Mouse (Mus musculus) right cerebral cortex, postnatal 4 days (tissue): ENCODE results near the gene 1700016D06Rik.

Experiments used
- DNase-seq: peaks from one replicate; pipeline ENCODE4 v3.0.0-alpha.2; 2022

1700016D06Rik gene

DNA sequence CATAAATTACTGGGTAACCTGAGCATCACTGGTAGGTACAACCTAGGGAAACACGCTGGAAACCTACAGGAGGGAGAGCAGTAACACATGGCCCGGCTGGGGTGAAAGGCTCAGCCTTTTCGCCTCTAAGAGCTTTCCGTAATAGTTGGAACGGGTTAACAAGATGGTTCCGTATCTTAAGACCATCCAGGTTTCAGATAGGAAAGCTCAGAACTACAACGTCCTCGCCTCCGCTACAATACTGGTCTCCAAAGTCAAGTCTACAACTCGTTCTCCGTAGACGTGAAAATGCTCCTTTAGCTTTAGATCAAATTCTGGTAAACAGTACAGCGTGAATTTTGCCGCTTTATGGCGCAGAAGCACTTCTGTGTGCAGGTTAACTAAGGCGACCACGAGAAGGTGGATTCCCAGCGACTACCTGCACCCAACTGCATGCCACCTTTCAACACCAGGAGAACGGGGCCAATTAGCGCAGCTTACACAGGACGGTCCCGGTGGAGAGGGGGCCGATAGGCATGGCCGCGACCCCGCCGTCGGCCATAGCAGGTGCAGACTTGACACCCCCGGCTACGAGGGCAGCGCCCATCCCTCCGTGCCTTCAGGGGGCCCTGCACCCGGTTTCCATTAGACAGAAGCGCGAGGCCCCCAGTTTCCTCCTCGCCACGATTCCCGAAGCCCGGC lies 66.4 kb downstream of the 1700016D06Rik start:
- DNase-seq = no peak

DNA sequence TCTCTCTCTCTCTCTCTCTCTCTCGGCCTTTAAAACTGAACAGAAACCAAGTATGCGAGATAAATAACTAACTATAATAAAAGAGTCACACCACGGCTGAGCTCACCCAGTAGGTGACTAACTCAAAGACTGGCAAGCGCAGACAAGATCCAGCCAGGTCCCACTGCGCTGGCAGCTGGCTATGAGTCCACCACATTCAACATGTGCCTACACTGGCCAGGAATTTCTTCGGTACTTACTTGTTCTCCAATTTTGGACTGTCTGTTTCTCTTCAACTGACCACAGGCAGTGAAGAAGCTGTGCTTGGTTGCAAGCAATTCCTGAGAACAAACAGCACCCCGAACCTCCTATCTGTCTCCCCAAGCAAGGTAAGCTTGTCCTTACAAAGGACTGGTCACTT lies 67.4 kb downstream of the 1700016D06Rik start:
- DNase-seq = no peak

DNA sequence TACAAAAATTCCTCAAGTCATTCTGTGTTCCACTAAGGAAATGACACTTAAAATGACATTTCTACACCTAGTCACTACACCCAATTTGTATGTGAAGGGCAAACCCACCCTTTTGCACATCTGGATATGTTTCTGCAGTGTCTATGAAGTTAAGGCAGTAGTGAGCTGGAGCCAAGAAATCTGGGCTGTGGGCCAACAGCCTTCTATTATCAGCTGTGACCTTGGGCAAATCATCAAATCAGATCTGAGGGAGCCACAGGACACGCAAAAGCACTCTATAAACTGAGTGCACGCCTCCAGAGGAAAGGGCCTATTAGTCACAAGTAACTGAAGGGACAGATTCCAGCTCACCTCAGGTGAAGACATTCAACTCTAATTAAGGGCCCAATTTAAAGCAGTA lies 68.5 kb downstream of the 1700016D06Rik start:
- peak; percentile 19 for DNase-seq

DNA sequence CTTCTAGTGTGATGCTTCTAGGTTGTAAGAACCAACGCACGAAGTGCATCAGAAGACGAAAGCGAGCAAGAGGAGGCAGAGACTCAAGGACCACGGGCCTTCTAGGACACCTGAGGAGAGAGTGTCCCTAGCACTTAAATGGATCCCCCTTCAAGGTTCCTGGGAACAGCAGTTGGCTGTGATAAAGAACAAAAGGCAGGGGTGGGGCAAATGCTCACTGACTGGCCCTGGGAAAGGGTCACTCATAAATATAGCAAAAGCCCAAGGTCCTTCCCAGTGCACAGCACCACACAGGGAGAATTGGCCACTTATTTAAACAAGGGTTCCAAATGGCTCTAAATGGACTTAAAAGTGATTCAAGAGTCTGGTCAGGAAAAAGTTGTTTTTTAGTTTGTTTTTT lies 71.7 kb downstream of the 1700016D06Rik start:
- DNase-seq = no peak

DNA sequence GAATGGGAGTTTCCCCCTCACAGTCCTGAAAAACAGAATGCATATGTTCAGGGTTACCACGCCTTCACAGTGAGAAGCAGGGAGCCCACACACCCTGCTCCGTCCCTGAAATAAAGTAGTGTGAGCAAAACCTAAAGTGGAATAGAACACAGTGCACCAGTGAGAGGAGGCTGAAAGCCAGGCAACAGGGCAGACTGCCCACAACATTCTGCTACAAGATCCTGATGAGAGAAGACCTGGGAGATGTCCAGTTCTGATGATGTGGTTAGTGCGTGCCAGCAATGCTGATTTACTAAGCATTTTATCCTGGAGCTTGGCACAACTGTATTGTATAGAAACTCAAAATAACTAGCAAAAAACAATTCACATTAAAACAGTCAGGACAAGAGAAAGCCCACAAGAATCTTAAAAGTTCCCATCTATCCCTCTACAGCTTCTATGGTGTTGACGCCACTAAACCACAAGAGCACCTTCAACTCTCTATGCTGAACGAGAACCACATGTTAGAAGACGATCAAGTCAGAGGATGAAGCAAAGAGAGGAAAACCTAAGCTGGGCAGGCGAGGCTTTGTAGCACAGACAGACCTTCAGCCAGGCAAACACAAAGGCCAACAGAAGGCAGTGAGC lies 72.2 kb downstream of the 1700016D06Rik start:
- peak; percentile 14 for DNase-seq

DNA sequence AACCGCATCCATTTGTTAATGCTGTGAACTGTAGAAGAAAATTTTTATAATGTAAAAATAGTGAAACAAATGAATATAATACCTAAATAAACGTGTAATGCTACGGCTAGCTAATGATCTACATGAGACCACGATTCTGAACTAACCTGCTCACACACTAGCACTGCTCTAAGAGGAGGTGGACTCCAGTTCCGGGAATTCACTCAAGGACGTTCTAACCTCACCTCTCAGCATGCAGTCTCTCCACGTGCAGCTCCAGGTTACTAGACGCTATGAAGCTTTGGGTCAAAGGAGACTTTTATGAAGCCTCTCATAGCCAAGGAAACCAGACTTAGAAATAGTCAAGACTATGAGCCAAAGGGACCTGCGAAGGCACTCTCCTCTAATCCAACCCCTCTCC lies 73.1 kb downstream of the 1700016D06Rik start:
- no peak for DNase-seq

DNA sequence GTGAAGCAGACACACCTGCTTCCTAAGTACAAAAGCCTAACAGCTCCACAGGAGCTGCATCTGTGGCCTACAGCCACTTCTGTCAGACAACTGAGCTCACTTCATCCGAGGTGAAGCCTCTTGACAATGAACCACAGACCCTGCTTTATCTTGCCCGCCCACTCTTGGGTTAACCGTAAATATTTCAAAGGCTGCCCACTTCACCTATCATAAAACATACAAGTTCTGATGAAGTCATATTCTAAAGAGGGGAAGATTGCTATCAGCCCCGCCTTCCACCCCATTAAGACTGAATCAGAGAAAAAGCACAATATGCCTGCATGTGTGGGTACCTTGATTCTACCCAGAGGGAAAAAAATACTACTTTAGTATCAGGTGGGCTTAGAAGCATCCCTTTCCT lies 75.8 kb downstream of the 1700016D06Rik start:
- no peak for DNase-seq

DNA sequence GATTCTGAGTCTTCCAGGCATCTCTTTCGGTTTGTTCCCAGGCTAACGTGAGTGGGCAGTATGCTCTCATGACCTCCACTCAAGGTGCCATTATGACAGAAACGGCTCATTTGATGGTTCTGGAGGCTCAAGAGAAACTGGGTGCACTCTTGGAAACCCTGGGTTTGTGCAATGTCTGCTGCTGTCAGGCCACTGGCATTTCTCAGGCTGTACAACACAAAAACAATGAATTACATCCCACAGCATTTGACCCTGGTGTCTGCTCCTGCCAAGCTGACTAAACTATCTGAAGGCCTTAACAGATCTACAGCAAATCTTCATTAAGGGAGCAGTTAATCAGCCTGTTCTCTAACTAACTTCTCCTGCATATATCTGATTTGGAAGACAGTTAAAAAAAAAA lies 81.8 kb downstream of the 1700016D06Rik start:
- no peak for DNase-seq

DNA sequence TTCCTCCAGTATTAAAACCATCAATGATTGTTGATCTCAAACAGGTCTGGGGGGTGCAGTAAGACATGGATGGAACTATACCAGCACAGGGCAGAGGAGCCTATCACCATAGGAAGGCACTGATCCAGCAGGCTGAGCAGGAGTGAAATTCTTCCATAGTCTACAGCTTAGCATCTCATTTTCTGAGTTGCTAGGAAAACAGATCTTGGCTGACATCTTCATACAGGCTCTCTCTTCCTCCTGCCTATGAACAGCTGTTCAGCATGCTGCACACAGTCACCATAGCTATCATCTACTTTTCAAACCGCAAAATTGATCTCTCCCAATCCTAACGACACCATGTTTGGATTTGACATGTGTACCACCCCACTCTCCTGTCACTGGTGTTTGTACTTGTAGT lies 82.8 kb downstream of the 1700016D06Rik start:
- DNase-seq = no peak

DNA sequence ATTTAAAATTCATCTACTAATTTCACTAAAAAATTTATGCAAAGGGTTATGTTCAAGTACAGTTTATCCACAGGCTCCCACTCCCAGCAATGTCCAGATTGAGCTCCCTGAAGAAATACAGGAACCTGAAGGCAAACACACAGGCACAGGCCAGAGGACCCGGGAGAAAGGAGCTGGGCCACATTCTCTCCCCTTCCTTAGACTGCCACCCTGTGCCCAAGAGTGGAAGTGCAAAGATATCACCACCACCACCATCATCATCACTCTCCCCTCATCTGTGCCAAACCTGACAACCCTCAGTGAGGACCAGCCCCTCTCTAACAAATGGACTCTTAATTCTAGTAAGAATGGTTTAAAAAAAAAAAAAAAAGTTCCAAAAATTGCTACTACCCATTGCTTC lies 84.6 kb downstream of the 1700016D06Rik start:
- peak; percentile 70 for DNase-seq

DNA sequence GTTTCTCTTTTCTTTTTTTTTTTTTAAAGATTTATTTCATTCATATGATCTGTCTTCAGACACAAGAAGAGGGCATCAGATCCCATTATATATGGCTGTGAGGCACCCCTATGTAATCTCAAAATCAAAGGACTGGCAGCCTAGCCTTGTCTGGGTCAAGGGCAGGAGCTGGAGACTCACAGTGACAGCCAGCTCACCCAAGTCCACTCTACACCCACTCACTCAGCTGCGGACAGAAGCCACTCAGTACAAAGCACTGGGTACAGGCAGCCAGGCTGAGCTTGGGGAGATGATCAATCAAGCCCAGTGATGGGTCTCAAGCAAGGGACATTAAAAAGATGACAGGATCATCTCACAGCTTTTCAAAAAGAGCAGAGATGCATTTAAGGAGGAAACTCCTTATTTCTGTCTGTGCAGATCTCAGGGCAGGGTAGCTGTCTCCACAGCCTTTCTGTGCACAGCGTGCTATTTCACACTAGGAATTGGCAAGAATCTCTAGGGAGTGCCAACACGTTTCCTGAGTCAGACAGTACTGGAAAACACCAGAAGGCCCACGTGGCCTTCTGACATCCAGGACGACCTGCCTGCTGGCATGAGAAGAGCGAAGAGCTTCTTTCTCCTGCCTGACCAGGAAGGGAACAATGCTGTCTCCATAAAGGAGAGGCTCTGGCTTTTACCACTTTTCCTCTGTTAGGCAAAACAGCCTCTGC lies 86.6 kb downstream of the 1700016D06Rik start:
- no peak for DNase-seq

DNA sequence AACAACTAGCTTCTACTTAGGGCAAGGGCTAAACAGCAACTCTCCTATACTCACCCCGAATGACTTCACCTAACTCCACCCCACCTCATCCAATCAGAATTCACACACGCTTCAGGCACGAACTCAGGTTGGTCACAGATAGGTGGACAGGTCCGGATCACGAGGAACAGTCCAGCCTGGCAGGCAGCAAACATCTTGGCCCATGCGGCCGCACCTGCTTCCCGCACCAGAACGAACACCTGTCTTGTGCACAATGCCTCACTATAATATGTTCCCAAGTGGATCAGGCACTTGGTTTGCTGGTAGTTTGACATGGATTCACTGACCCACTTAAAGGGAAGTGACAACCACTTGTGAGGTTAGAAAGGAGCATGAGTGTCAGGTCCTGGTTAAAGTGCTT lies 92.0 kb downstream of the 1700016D06Rik start:
- DNase-seq = no peak
